8 mouse cellular contexts compared by ENCODE assay signal in genomic region chr10:128082880-128083421, GRCm38 (mm10). TPM values are rescaled to one million over a fixed set of nuclear protein-coding genes. Genes with fewer than 3 reads are reported as not detected.
A peak's percentile ranks its signal among the peaks of the same experiment; 100 is the strongest.
DNase-seq lines count a peak whose midpoint lies in the region; ATAC-seq and TF ChIP-seq lines count a peak whose summit lies in the region.

Atp5b (plus strand) TSS chr10:128083273.

- H3K9me3 ChIP-seq in erythroblast, embryonic 14.5 days (ENCODE audit: control insufficient read depth, low read length) = no peaks in the 10 kb centered on the region
- no peaks in the 10 kb centered on the region for H3K9me3 ChIP-seq in heart, embryonic 11.5 days (replicated peaks; ENCODE audit: control insufficient read depth, low read length)
- no peaks in the 10 kb centered on the region for H3K9me3 ChIP-seq in kidney, embryonic 16.5 days (ENCODE audit: low read length)

- H3K27ac ChIP-seq in heart, embryonic 11.5 days (ENCODE audit: low read depth, low read length) = peak within 1 kb of the TSS; percentile 93
- peak within 1 kb of the TSS; percentile 91 for H3K27ac ChIP-seq in kidney, embryonic 16.5 days (ENCODE audit: low read length)
- H3K27ac ChIP-seq in liver, adult 2 months (replicated peaks; ENCODE audit: insufficient read depth, low read depth, low read length) = peak within 1 kb of the TSS; percentile 95

- H3K27me3 ChIP-seq in C2C12 (ENCODE audit: control insufficient read depth, insufficient read depth, insufficient read length) (no peaks in the 10 kb centered on the region), myocyte (ENCODE audit: control insufficient read depth, insufficient read depth, insufficient read length) (no peaks in the 10 kb centered on the region)
- H3K27me3 ChIP-seq in erythroblast, embryonic 14.5 days (ENCODE audit: control insufficient read depth) = no peaks in the 10 kb centered on the region
- H3K27me3 ChIP-seq in heart, embryonic 11.5 days (ENCODE audit: control insufficient read depth, insufficient read depth, low read length) = no peaks in the 10 kb centered on the region
- H3K27me3 ChIP-seq in kidney, embryonic 16.5 days (ENCODE audit: insufficient read depth, low read length) = no peaks in the 10 kb centered on the region
- no peaks in the 10 kb centered on the region for H3K27me3 ChIP-seq in liver, adult 2 months (ENCODE audit: control insufficient read depth, insufficient read depth, low read length)
- no peaks in the 10 kb centered on the region for H3K27me3 ChIP-seq in splenic B cell, adult 2 months (ENCODE audit: control insufficient read depth, insufficient read depth, low read length, poor library complexity, severe bottlenecking)

- peak; percentile 100 for DNase-seq in brain, embryonic 14.5 days (ENCODE audit: low read depth)
- DNase-seq in liver, adult 2 months (ENCODE audit: extremely low read depth, low read depth, low spot score) = peak; percentile 99
- peak; percentile 99 for DNase-seq in splenic B cell, adult 2 months (ENCODE audit: low read depth, low spot score)

- H3K4me3 ChIP-seq in C2C12 (ENCODE audit: insufficient read depth, poor library complexity, severe bottlenecking) (peak within 1 kb of the TSS; percentile 96), myocyte (peak within 1 kb of the TSS; percentile 99)
- H3K4me3 ChIP-seq in erythroblast, embryonic 14.5 days (replicated peaks) = peak within 1 kb of the TSS; percentile 100
- peak within 1 kb of the TSS; percentile 98 for H3K4me3 ChIP-seq in heart, embryonic 11.5 days (ENCODE audit: low read depth, low read length)
- H3K4me3 ChIP-seq in kidney, embryonic 16.5 days (ENCODE audit: low read length) = peak within 1 kb of the TSS; percentile 89
- H3K4me3 ChIP-seq in liver, adult 2 months (ENCODE audit: insufficient read depth, low read depth, low read length) = peak within 1 kb of the TSS; percentile 89

- H3K4me2 ChIP-seq in heart, embryonic 11.5 days = peak within 1 kb of the TSS; percentile 96
- H3K4me2 ChIP-seq in kidney, embryonic 16.5 days (replicated peaks; ENCODE audit: low read depth, low read length) = peak within 1 kb of the TSS; percentile 88
- H3K4me2 ChIP-seq in myocyte (ENCODE audit: low read depth) = peak within 1 kb of the TSS; percentile 96

- peak; percentile 96 for ATAC-seq in heart, embryonic 11.5 days (replicated peaks; ENCODE audit: insufficient number of reproducible peaks, low FRiP score, low TSS enrichment)
- ATAC-seq in kidney, embryonic 16.5 days (ENCODE audit: low FRiP score, low TSS enrichment) = peak; percentile 98

- H3K4me1 ChIP-seq in erythroblast, embryonic 14.5 days (ENCODE audit: control insufficient read depth) = peaks cover 45% of the 10 kb centered on the region
- H3K4me1 ChIP-seq in heart, embryonic 11.5 days (ENCODE audit: control insufficient read depth, insufficient read depth, low read length) = peaks cover 7% of the 10 kb centered on the region; the same call in 1 of the 2 replicates
- peaks cover 23% of the 10 kb centered on the region for H3K4me1 ChIP-seq in kidney, embryonic 16.5 days (ENCODE audit: insufficient read depth, low read length)
- H3K4me1 ChIP-seq in liver, adult 2 months (ENCODE audit: control insufficient read depth, insufficient read depth, low read length) = peaks cover 26% of the 10 kb centered on the region

- H3ac ChIP-seq in C2C12 (ENCODE audit: control insufficient read depth, insufficient read length, low read depth) (peak within 1 kb of the TSS; percentile 98), myocyte (ENCODE audit: control insufficient read depth, insufficient read length) (peak within 1 kb of the TSS; percentile 60)

- peak within 1 kb of the TSS; percentile 98 for H3K9ac ChIP-seq in heart, embryonic 11.5 days (ENCODE audit: low read depth, low read length)
- H3K9ac ChIP-seq in kidney, embryonic 16.5 days (replicated peaks; ENCODE audit: low read length) = peak within 1 kb of the TSS; percentile 98
- peak within 1 kb of the TSS; percentile 95 for H3K9ac ChIP-seq in liver, adult 2 months (ENCODE audit: low read depth, low read length)

- H3K36me3 ChIP-seq in C2C12 (ENCODE audit: control insufficient read depth, insufficient read depth) (peaks cover 46% of the 10 kb centered on the region), myocyte (ENCODE audit: control insufficient read depth, insufficient read depth) (peaks cover 31% of the 10 kb centered on the region)
- H3K36me3 ChIP-seq in erythroblast, embryonic 14.5 days (ENCODE audit: control insufficient read depth) = peaks cover 51% of the 10 kb centered on the region
- H3K36me3 ChIP-seq in heart, embryonic 11.5 days (ENCODE audit: control insufficient read depth, insufficient read depth, low read length) = peaks cover 28% of the 10 kb centered on the region
- peaks cover 36% of the 10 kb centered on the region for H3K36me3 ChIP-seq in kidney, embryonic 16.5 days (ENCODE audit: insufficient read depth, low read length)
- H3K36me3 ChIP-seq in liver, adult 2 months (ENCODE audit: control insufficient read depth, insufficient read depth, low read length) = peaks cover 33% of the 10 kb centered on the region
- H3K36me3 ChIP-seq in splenic B cell, adult 2 months (ENCODE audit: control insufficient read depth, insufficient read depth, low read length, poor library complexity, severe bottlenecking) = peaks cover 15% of the 10 kb centered on the region

- WGBS in heart, embryonic 11.5 days (ENCODE audit: insufficient replicate concordance) = under 1% methylated on average over 34 of the region's 34 CpGs
- under 1% methylated on average over 34 of the region's 34 CpGs for WGBS in kidney, embryonic 16.5 days
- under 1% methylated on average over 34 of the region's 34 CpGs for WGBS in liver, adult 2 months

- TF ChIP-seq POLR2A in brain, embryonic 14.5 days (IDR thresholded peaks at IDR 0.05; ENCODE audit: borderline replicate concordance, extremely low read depth, insufficient read depth, insufficient read length, poor library complexity, severe bottlenecking) = peak; percentile 91
- peak; percentile 96 for TF ChIP-seq POLR2A in liver, adult 2 months (IDR thresholded peaks at IDR 0.05; ENCODE audit: extremely low read depth, insufficient read depth, low read length)
- peak; percentile 90 for TF ChIP-seq POLR2A in myocyte (IDR thresholded peaks at IDR 0.05; ENCODE audit: insufficient read length, low read depth)

- H3K79me3 ChIP-seq in C2C12 (ENCODE audit: low read depth) = peaks cover 40% of the 10 kb centered on the region

- TF ChIP-seq CTCF in C2C12 (IDR thresholded peaks at IDR 0.05; ENCODE audit: control insufficient read depth, insufficient read depth, insufficient read length) = no peak
- TF ChIP-seq CTCF in brain, embryonic 14.5 days (IDR thresholded peaks at IDR 0.05; ENCODE audit: borderline replicate concordance, extremely low read depth, insufficient read depth, insufficient read length) = no peak
- no peak for TF ChIP-seq CTCF in liver, adult 2 months (IDR thresholded peaks at IDR 0.05; ENCODE audit: low read depth, low read length)

- H3K79me2 ChIP-seq in C2C12 (ENCODE audit: control insufficient read depth, insufficient read depth) (peaks cover 50% of the 10 kb centered on the region), myocyte (ENCODE audit: control insufficient read depth, insufficient read depth) (peaks cover 48% of the 10 kb centered on the region)
- H3K79me2 ChIP-seq in liver, adult 2 months (ENCODE audit: control insufficient read depth, insufficient read depth, low read length) = peaks cover 15% of the 10 kb centered on the region

TF ChIP-seq in C2C12, 6 proteins besides CTCF, POLR2A, EP300 and RAD21:
- TF ChIP-seq MYOD1 (IDR thresholded peaks at IDR 0.05; ENCODE audit: control insufficient read depth, insufficient read length, low read depth) (no peak), MAX (IDR thresholded peaks at IDR 0.05) (peak; percentile 58)

TF ChIP-seq in myocyte, 11 proteins besides CTCF, POLR2A, EP300 and RAD21:
- TF ChIP-seq MAX (IDR thresholded peaks at IDR 0.05; ENCODE audit: low read depth) (no peak), E2F4 (IDR thresholded peaks at IDR 0.05; ENCODE audit: insufficient read depth) (no peak), CEBPB (IDR thresholded peaks at IDR 0.05; ENCODE audit: insufficient read depth, poor library complexity, severe bottlenecking) (no peak), REST (IDR thresholded peaks at IDR 0.05; ENCODE audit: insufficient read depth, insufficient read length) (peak; percentile 26), POLR2AphosphoS2 (IDR thresholded peaks at IDR 0.05; ENCODE audit: insufficient read length, low read depth) (peak; percentile 97), TCF3 (IDR thresholded peaks at IDR 0.05; ENCODE audit: insufficient read length, low read depth) (no peak), MYOD1 (IDR thresholded peaks at IDR 0.05; ENCODE audit: control insufficient read depth in 1 of 3, insufficient read length in 2 of 3, low read depth in 2 of 3) (peak in 1 of 3 experiments; percentile 20), MYOG (IDR thresholded peaks at IDR 0.05; ENCODE audit: control insufficient read depth in 1 of 3, insufficient read depth in 1 of 3, insufficient read length in 2 of 3, low read depth in 2 of 3) (peak in 1 of 3 experiments; percentile 38), SRF (IDR thresholded peaks at IDR 0.05; ENCODE audit: control insufficient read depth, insufficient read length, low read depth) (no peak), USF1 (IDR thresholded peaks at IDR 0.05; ENCODE audit: low read depth) (no peak)

RNA-seq across cellular contexts. Expression of gene Atp5b, which starts in this region (rescaled TPM):
- 3,917 TPM for polyA plus RNA-seq in C2C12 (2012; fragmentation: generic; extraction: Trizol)
- 1,616 and 2,161 TPM in 2 replicates for polyA plus RNA-seq in brain, embryonic 14.5 days (2012; rRNA removed)
- polyA plus RNA-seq in erythroblast, embryonic 14.5 days (2012) = 152 and 224 TPM in 2 replicates
- polyA plus RNA-seq in heart, embryonic 11.5 days (2014; fragmentation: Nextera tagmentation; extraction: Ambion mirVana) = 4,523 and 4,948 TPM in 2 replicates
- polyA plus RNA-seq in kidney, embryonic 16.5 days (2015; fragmentation: Nextera tagmentation; extraction: Ambion mirVana) = 3,411 and 3,412 TPM in 2 replicates
- 1,653 and 1,721 TPM in 2 replicates for total RNA-seq in liver, adult 2 months (2014; rRNA removed)
- polyA plus RNA-seq in liver, adult 2 months (2012; rRNA removed) = 2,471 and 2,841 TPM in 2 replicates
- polyA plus RNA-seq in myocyte (2012; fragmentation: generic; extraction: Trizol) = 3,270 TPM

Comparison
In these comparisons a context has a peak if more than half of its experiments do, and no peak if none do; other contexts are left out.
1. Peak in every context shown above with its lines: DNase-seq, ATAC-seq, H3K4me3 ChIP-seq and H3K27ac ChIP-seq.